Mouse (Mus musculus) liver, embryonic 12.5 days (tissue): ENCODE measurements around the gene Cbarp. TPM values are rescaled to one million over a fixed set of nuclear protein-coding genes. Genes with fewer than 3 reads are reported as not detected.

Experiments used
- ATAC-seq: fragments of 200-750 bp; cut with Nextera tagmentation; 2 replicates; pipeline ENCODE4 v1.8.0; 2017; ENCODE audit warnings: moderate number of reproducible peaks, mild to moderate bottlenecking, moderate library complexity
- H3K27ac ChIP-seq: fragments of 300-500 bp; sonication (generic); 2 replicates; pipeline ENCODE4 v1.5.1; 2016; ENCODE audit warnings: mild to moderate bottlenecking
- H3K27me3 ChIP-seq: fragments of 300-500 bp; sonication (generic); replicated peaks from 2 replicates; pipeline ENCODE4 v1.6.1; 2016; ENCODE audit warnings: mild to moderate bottlenecking, moderate library complexity
- H3K36me3 ChIP-seq: fragments of 300-500 bp; sonication (generic); 2 replicates; pipeline ENCODE4 v1.6.1; 2016; ENCODE audit warnings: mild to moderate bottlenecking, moderate library complexity
- H3K4me1 ChIP-seq: fragments of 300-500 bp; sonication (generic); 2 replicates; pipeline ENCODE4 v1.6.1; 2016
- H3K4me2 ChIP-seq: fragments of 300-500 bp; sonication (generic); 2 replicates; pipeline ENCODE4 v1.6.1; 2016; ENCODE audit warnings: mild to moderate bottlenecking, moderate library complexity
- H3K4me3 ChIP-seq: fragments of 300-500 bp; sonication (generic); 2 replicates; pipeline ENCODE4 v1.5.1; 2016; ENCODE audit warnings: mild to moderate bottlenecking, moderate library complexity
- H3K9ac ChIP-seq: fragments of 300-500 bp; sonication (generic); 2 replicates; pipeline ENCODE4 v1.6.1; 2016; ENCODE audit warnings: mild to moderate bottlenecking, moderate library complexity
- H3K9me3 ChIP-seq: fragments of 300-500 bp; sonication (generic); replicated peaks from 2 replicates; pipeline ENCODE4 v1.6.1; 2016; ENCODE audit warnings: mild to moderate bottlenecking, moderate library complexity
- WGBS: fragments of 180-500 bp; shearing (Covaris S2); methylation state at CpG from one replicate; pipeline ENCODE4 v1.1.7; 2016; ENCODE audit not compliant: insufficient replicate concordance; 5-methylcytosine and 5-hydroxymethylcytosine counted together
- polyA plus RNA-seq: library from polyadenylated mRNA; unstranded; fragments of >200 nt; fragmentation: Nextera tagmentation; extraction: Ambion mirVana; gene quantifications from 2 replicates; pipeline ENCODE4 v1.2.1, GENCODE M21; 2016

The Cbarp gene
- polyA plus RNA-seq, 1 experiment from 2014 or later: 0.94 TPM

- Histone ChIP-seq H3K36me3 (peaks cover 50% of the 10 kb centered on the region), H3K4me1 (peaks cover 81% of the 10 kb centered on the region), H3K4me2 (peak overlapping the region; percentile 98), H3K9me3 (no peaks in the 10 kb centered on the region), H3K27ac (peak overlapping the region; percentile 98), H3K9ac (peak overlapping the region; percentile 91), H3K27me3 (no peaks in the 10 kb centered on the region), H3K4me3 (peak overlapping the region; percentile 5; the same call in 1 of the 2 replicates)
- no peak for ATAC-seq
- 68% methylated on average over 6 of the region's 6 CpGs for WGBS
Observed at GRCm38 (mm10) chr10:80145896-80146295, 5.3 kb upstream of the Cbarp start.

GRCm38 (mm10) chr10:80144864-80145838 is 4.5 kb upstream of the Cbarp start:
- no peaks in the 10 kb centered on the region for H3K9me3 ChIP-seq

GRCm38 (mm10) chr10:80144159-80144558 is 3.5 kb upstream of the Cbarp start:
- no peak overlapping the region for H3K4me3 ChIP-seq
- H3K27ac ChIP-seq: peak overlapping the region; percentile 57; the same call in 1 of the 2 replicates
- H3K36me3 ChIP-seq: peaks cover 38% of the 10 kb centered on the region
- H3K9me3 ChIP-seq: no peaks in the 10 kb centered on the region
- H3K9ac ChIP-seq: 0 out of 2 replicates have a peak overlapping the region, but pooled peaks have one; percentile 91
- 90% methylated on average over 12 of the region's 12 CpGs for WGBS
- ATAC-seq: no peak
- H3K4me2 ChIP-seq: no peak overlapping the region
- peaks cover 9% of the 10 kb centered on the region for H3K27me3 ChIP-seq
- peaks cover 84% of the 10 kb centered on the region for H3K4me1 ChIP-seq

More at GRCm38 (mm10) chr10:80144864-80145838, 4.5 kb upstream of the Cbarp start:
- ATAC-seq: no peak
- Histone ChIP-seq H3K36me3 (peaks cover 43% of the 10 kb centered on the region), H3K27me3 (no peaks in the 10 kb centered on the region; the same call in 1 of the 2 replicates), H3K9ac (peak overlapping the region; percentile 91), H3K27ac (peak overlapping the region; percentile 98), H3K4me3 (peak overlapping the region; percentile 5; the same call in 1 of the 2 replicates), H3K4me2 (peak overlapping the region; percentile 98), H3K4me1 (peaks cover 81% of the 10 kb centered on the region)
- WGBS: 78% methylated on average over 20 of the region's 20 CpGs

DNA sequence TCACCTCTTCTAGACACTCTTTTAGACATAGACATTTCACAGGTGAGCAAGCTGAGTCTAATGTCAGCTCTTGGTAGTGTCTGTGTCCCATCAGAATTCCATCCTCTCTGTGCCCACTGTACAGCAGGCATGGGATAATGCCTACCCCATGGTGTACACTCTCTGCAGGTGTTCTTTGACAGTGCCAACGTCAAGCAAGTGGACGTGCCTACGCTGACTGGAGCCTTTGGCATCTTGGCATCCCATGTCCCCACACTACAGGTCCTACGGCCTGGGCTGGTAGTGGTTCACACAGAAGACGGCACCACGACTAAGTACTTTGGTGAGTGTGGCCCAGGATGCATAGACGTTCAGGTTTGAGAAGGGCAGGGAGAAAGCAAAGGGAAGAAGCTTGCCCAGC is 3.0 kb upstream of the Cbarp start:
- Histone ChIP-seq H3K27ac (no peak overlapping the region; the same call in 1 of the 2 replicates), H3K9ac (no peak overlapping the region), H3K27me3 (peaks cover 14% of the 10 kb centered on the region), H3K9me3 (no peaks in the 10 kb centered on the region), H3K36me3 (peaks cover 38% of the 10 kb centered on the region), H3K4me2 (peak overlapping the region; percentile 90), H3K4me3 (peak overlapping the region; percentile 76; the same call in 1 of the 2 replicates), H3K4me1 (peaks cover 89% of the 10 kb centered on the region)
- no peak for ATAC-seq
- WGBS: 86% methylated on average over 7 of the region's 7 CpGs

- WGBS: under 1% methylated on average over 15 of the region's 15 CpGs
- peak; percentile 19; the same call in 1 of the 2 replicates for ATAC-seq
- Histone ChIP-seq H3K9me3 (no peaks in the 10 kb centered on the region), H3K27me3 (peaks cover 25% of the 10 kb centered on the region), H3K27ac (peak overlapping the region; percentile 94), H3K4me2 (peak overlapping the region; percentile 90), H3K4me1 (peaks cover 92% of the 10 kb centered on the region), H3K9ac (peak overlapping the region; percentile 88), H3K36me3 (peaks cover 38% of the 10 kb centered on the region), H3K4me3 (peak overlapping the region; percentile 76)
Observed at GRCm38 (mm10) chr10:80142530-80142925, 1.9 kb upstream of the Cbarp start.

DNA sequence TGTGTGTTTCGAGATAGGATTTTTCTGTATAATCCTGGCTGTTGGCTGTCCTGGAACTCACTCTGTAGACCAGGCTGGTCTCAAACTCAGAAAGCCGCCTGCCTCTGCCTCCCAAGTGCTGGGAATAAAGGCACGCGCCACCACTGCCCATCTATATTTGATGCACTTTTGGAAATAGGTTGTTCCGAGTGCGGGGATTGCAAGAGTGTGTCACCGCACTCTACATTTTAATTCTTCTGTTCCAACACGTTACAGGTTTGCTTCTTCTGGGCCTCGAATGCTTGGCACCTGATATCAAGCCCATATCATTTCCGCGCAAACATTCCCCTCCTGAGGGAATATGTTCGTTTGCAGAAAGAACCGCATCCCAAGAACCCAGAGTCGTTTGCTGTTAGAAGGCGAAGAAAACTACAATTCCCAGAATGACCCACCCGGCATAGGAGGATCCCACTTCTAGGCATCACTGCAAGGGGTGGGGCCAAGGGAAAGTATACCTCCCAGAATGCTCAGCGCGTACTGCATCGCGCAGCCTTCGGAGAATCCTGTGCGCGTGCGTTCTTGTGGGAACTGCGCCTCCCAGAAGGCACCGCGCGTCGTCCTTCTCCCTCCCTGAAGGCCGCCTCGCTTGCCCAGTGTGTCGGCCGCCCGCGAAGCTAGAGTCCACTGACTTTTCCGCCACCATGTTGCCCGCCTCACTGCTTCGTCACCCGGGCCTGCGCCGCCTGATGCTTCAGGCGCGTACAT is 1.3 kb upstream of the Cbarp start:
- Histone ChIP-seq H3K4me3 (peak overlapping the region; percentile 76), H3K4me2 (peak overlapping the region; percentile 90), H3K27me3 (peaks cover 31% of the 10 kb centered on the region), H3K9ac (peak overlapping the region; percentile 88), H3K36me3 (peaks cover 36% of the 10 kb centered on the region), H3K4me1 (peaks cover 92% of the 10 kb centered on the region), H3K27ac (peak overlapping the region; percentile 94), H3K9me3 (no peaks in the 10 kb centered on the region)
- peak; percentile 81 for ATAC-seq
- under 1% methylated on average over 43 of the region's 43 CpGs for WGBS

GRCm38 (mm10) chr10:80141243-80141642 is 608 bp upstream of the Cbarp start:
- Histone ChIP-seq H3K9ac (peak overlapping the region; percentile 71), H3K27ac (peak overlapping the region; percentile 94), H3K4me3 (peak overlapping the region; percentile 76), H3K4me2 (peak overlapping the region; percentile 90), H3K4me1 (peaks cover 92% of the 10 kb centered on the region), H3K36me3 (peaks cover 30% of the 10 kb centered on the region), H3K9me3 (no peaks in the 10 kb centered on the region), H3K27me3 (peaks cover 38% of the 10 kb centered on the region)
- 0% methylated on average over 29 of the region's 29 CpGs for WGBS
- ATAC-seq: peak; percentile 80

DNA sequence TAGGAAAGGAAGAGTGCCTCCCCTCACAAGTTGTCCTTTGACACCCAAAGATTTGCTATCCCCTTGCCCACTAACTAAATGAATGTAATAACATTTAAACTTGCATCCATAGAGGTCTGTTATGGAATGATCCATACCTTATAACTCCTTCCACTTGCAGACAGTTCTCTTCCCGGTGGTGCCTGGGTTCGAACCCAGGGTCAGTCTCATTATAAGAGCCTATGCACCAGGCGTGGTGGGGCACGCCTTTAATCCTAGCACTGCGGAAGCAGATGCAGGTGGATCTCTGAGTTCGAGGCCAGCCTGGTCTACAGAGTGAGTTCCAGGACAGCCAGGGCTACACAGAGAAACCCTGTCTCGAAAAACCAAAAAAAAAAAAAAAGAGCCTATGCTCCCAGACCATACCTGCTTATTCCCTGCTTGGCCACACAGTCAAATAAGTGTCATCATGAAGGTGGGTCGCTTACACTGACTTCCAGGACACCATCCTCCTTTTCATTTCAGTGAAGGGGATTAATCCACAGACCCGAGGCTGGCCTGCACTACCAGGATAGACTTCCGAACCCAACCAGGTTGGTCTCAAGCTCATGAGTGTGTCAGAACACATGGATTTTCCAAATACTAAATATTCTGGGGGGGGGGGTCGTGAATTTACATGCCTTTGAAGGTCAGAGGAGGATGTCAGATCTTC is 515 bp downstream of the Cbarp start:
- H3K4me3 ChIP-seq: no peak overlapping the region
- WGBS: 70% methylated on average over 11 of the region's 11 CpGs
- H3K9me3 ChIP-seq: no peaks in the 10 kb centered on the region
- H3K4me1 ChIP-seq: peaks cover 80% of the 10 kb centered on the region
- no peak for ATAC-seq
- H3K36me3 ChIP-seq: peaks cover 19% of the 10 kb centered on the region
- peak overlapping the region; percentile 97 for H3K4me2 ChIP-seq
- peaks cover 49% of the 10 kb centered on the region for H3K27me3 ChIP-seq
- H3K9ac ChIP-seq: peak overlapping the region; percentile 71; the same call in 1 of the 2 replicates
- peak overlapping the region; percentile 94 for H3K27ac ChIP-seq

- H3K27me3 ChIP-seq: peaks cover 56% of the 10 kb centered on the region
- peak overlapping the region; percentile 97 for H3K4me2 ChIP-seq
- peak overlapping the region; percentile 65 for H3K4me3 ChIP-seq
- WGBS: under 1% methylated on average over 9 of the region's 10 CpGs
- H3K36me3 ChIP-seq: peaks cover 12% of the 10 kb centered on the region
- H3K4me1 ChIP-seq: peaks cover 73% of the 10 kb centered on the region
- H3K27ac ChIP-seq: peak overlapping the region; percentile 15; the same call in 1 of the 2 replicates
- no peaks in the 10 kb centered on the region for H3K9me3 ChIP-seq
- peak overlapping the region; percentile 73 for H3K9ac ChIP-seq
- no peak; the same call in 1 of the 2 replicates for ATAC-seq
Observed at GRCm38 (mm10) chr10:80139439-80139775, 1.2 kb downstream of the Cbarp start.

DNA sequence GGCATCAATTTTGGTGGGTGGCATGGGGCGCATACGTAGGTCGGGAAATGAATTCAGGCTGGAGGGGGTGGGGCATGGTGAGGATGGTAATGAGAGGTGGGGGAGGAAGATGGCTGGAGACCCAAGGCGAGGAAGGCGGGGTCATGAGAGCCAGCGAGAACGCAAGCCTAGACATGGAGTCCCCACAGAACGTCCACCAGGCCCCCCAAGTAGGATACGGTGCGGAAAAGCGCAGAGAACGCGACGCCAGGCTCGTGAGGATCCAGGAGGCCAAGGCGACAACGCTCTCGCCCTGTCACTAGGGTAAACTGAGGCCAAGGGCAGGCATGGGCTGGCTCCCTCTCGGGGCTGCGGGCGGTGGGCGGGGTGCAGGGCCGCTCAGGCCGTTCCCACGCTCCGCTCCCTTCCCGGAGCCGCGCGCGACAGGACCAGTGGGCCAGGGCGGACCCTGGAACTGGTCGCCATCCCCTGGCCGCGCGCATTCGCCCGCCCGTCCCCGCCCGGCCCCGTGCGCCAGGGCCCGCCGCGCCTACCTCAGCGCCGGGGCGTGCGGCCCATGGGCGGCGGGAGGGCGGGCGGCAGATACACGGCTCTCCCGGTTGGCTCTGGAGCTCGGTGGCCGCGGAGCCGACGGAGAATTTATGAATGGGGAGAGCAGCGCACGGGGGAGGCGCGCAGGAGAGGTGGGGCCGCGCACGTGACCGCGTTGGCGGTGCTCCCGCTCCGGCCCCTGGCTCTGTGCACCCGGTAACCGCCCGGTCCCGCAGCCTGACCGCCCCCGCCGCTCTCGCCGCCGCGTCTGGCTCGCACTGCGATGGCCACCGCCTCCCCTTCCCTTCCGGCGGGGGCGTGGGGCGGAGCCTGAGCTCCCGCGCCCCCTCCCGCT is 1.8 kb downstream of the Cbarp start, which contains the start of gene Atp5d:
Gene Atp5d, plus strand, starts transcription at position 80 of the 886 bp plus-strand sequence.
- under 1% methylated on average over 89 of the region's 94 CpGs for WGBS
- H3K9me3 ChIP-seq: no peaks in the 10 kb centered on the region
- H3K4me2 ChIP-seq: peak within 1 kb of the TSS; percentile 97
- peak within 1 kb of the TSS; percentile 65 for H3K4me3 ChIP-seq
- peaks cover 56% of the 10 kb centered on the region for H3K27me3 ChIP-seq
- peak within 1 kb of the TSS; percentile 73 for H3K9ac ChIP-seq
- peak within 1 kb of the TSS; percentile 50 for H3K27ac ChIP-seq
- peaks cover 6% of the 10 kb centered on the region for H3K36me3 ChIP-seq
- peaks cover 67% of the 10 kb centered on the region for H3K4me1 ChIP-seq
- ATAC-seq: peak; percentile 13; the same call in 1 of the 2 replicates
